Mouse (Mus musculus) stomach, postnatal 0 days (tissue): Measurements from ENCODE around the gene Atg13. TPM values are rescaled to one million over a fixed set of nuclear protein-coding genes. Genes with fewer than 3 reads are reported as not detected.
A peak's percentile ranks its signal among the peaks of the same experiment; 100 is the strongest.

Source experiments
- ATAC-seq: fragments of 200-750 bp; cut with Nextera tagmentation; 2 replicates; pipeline ENCODE4 v1.8.0; 2017; ENCODE audit not compliant: low FRiP score, low TSS enrichment
- DNase-seq: peaks from one replicate; pipeline ENCODE4 v3.0.0-alpha.2; 2016; ENCODE audit warnings: low spot score
- H3K27ac ChIP-seq: fragments of 300-500 bp; sonication (generic); replicated peaks from 2 replicates; pipeline ENCODE4 v1.5.1; 2014; ENCODE audit warnings: mild to moderate bottlenecking, control low read depth
- H3K27me3 ChIP-seq: fragments of 300-500 bp; sonication (generic); 2 replicates; pipeline ENCODE4 v1.6.1; 2014; ENCODE audit warnings: low read length; ENCODE audit not compliant: control insufficient read depth, insufficient read depth
- H3K36me3 ChIP-seq: fragments of 300-500 bp; sonication (generic); 2 replicates; pipeline ENCODE4 v1.6.1; 2014; ENCODE audit warnings: low read length, mixed read lengths; ENCODE audit not compliant: control insufficient read depth, insufficient read depth
- H3K4me1 ChIP-seq: fragments of 300-500 bp; sonication (generic); replicated peaks from 2 replicates; pipeline ENCODE4 v1.6.1; 2014; ENCODE audit warnings: antibody characterized with exemption; ENCODE audit not compliant: control insufficient read depth, insufficient read depth
- H3K4me2 ChIP-seq: fragments of 300-500 bp; sonication (generic); replicated peaks from 2 replicates; pipeline ENCODE4 v1.6.1; 2014; ENCODE audit warnings: low read depth, mild to moderate bottlenecking, control low read depth, moderate library complexity
- H3K4me3 ChIP-seq: fragments of 300-500 bp; sonication (generic); 2 replicates; pipeline ENCODE4 v1.5.1; 2014; ENCODE audit warnings: low read depth, low read length, control low read depth
- H3K9ac ChIP-seq: fragments of 300-500 bp; sonication (generic); 2 replicates; pipeline ENCODE4 v1.6.1; 2014; ENCODE audit warnings: mild to moderate bottlenecking, low read length, control low read depth, mixed read lengths
- H3K9me3 ChIP-seq: fragments of 300-500 bp; sonication (generic); 2 replicates; pipeline ENCODE4 v1.6.1; 2016; ENCODE audit warnings: low read length; ENCODE audit not compliant: control insufficient read depth
- CTCF ChIP-seq: IDR thresholded peaks from 2 replicates; pipeline ENCODE4 v1.5.1; 2016; ENCODE audit warnings: antibody characterized with exemption, low read depth, mild to moderate bottlenecking, moderate library complexity
- EP300 ChIP-seq: optimal IDR thresholded peaks from 2 replicates; pipeline ENCODE3; 2016; ENCODE audit warnings: antibody characterized with exemption
- WGBS: fragments of 180-500 bp; shearing (Covaris S2); extraction: QIAGEN DNeasy Blood & Tissue Kit; methylation state at CpG from one replicate; pipeline ENCODE4 v1.1.7; 2014; 5-methylcytosine and 5-hydroxymethylcytosine counted together
- polyA plus RNA-seq: library from polyadenylated mRNA; unstranded; fragments of >200 nt; fragmentation: Nextera tagmentation; extraction: Ambion mirVana; gene quantifications from 2 replicates; pipeline ENCODE4 v1.2.1, GENCODE M21; 2015

Gene Atg13
- 23.2 and 24.2 TPM in 2 replicates for polyA plus RNA-seq

- peak; percentile 98 for ATAC-seq
Observed at GRCm38 (mm10) chr2:91710272-91711234, at the start of gene Atg13, which contains the start of gene Harbi1. Gene Atg13 (minus strand): TSS chr2:91710576. Gene Harbi1 (plus strand): TSS chr2:91710852.

DNA sequence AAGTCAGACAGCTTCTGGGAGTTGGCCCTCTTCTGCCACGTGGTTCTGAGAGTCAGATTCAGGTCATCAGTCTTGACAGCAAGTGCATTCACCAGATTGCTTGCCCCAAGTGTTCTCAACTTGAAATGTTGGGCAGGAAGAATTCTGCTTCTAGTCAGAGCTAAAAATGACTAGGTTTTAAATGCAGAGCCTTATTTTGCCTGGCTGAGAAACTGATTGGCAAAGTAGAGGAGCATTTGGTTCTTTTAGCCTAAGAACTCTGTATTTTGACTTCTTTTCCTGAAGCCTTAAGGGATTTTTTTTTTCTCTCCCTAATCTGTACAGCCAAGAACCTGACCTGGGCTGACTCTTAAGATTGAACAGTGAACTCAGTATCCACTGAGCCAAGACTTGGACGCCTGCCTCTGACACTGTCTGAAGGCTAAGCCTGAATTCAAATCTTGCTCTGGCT is 39.5 kb upstream of the Atg13 start:
- ATAC-seq: no peak
- Histone ChIP-seq H3K4me1 (no peaks in the 10 kb centered on the region), H3K4me3 (no peak overlapping the region), H3K27ac (no peak overlapping the region), H3K9me3 (no peaks in the 10 kb centered on the region), H3K36me3 (no peaks in the 10 kb centered on the region), H3K27me3 (no peaks in the 10 kb centered on the region), H3K4me2 (no peak overlapping the region), H3K9ac (no peak overlapping the region)
- whole genome bisulfite sequencing: 47% methylated on average over 2 of the region's 2 CpGs
- DNase-seq: no peak
- no peak for TF ChIP-seq EP300
- TF ChIP-seq CTCF: no peak

More at GRCm38 (mm10) chr2:91710272-91711234, at the start of gene Atg13, which contains the start of gene Harbi1:
- DNase-seq: peak; percentile 96
- under 1% methylated on average over 66 of the region's 66 CpGs for WGBS
- TF ChIP-seq EP300 (peak; percentile 83), CTCF (no peak; the same call in 1 of the 2 replicates)
- no peaks in the 10 kb centered on the region for H3K36me3 ChIP-seq
- H3K9me3 ChIP-seq: no peaks in the 10 kb centered on the region
- peak within 1 kb of the TSS; percentile 92 for H3K4me3 ChIP-seq
- H3K4me2 ChIP-seq: peak within 1 kb of the TSS; percentile 80
- no peaks in the 10 kb centered on the region for H3K27me3 ChIP-seq
- H3K4me1 ChIP-seq: peaks cover 5% of the 10 kb centered on the region; the same call in 1 of the 2 replicates
- H3K27ac ChIP-seq: peak within 1 kb of the TSS; percentile 96
- H3K9ac ChIP-seq: peak within 1 kb of the TSS; percentile 88

DNA sequence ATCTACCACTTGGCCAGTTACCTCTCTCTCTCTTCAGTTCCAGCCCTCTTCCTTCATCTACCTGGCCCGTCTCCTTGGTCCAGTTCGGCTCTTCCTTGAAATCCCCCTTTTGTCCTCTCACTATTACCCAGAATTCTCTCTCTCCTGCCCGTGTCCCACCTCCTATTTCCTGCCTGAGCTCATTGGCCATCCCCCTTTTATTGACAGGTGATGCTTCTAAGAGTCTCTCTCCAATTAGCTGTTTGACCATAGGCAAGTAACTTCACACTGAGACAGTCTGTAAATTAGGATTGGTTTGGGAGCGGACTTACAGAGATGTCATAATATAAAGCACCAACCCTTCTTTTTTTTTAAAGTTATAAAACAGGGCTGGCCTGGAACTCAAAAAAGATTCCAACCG is 34.3 kb upstream of the Atg13 start:
- Histone ChIP-seq H3K27ac (no peak overlapping the region), H3K4me1 (no peaks in the 10 kb centered on the region), H3K27me3 (no peaks in the 10 kb centered on the region), H3K9me3 (no peaks in the 10 kb centered on the region), H3K9ac (no peak overlapping the region), H3K4me3 (no peak overlapping the region), H3K36me3 (no peaks in the 10 kb centered on the region), H3K4me2 (no peak overlapping the region)
- WGBS: 89% methylated on average over 5 of the region's 5 CpGs
- ATAC-seq: no peak
- TF ChIP-seq CTCF: no peak
- no peak for DNase-seq

DNA sequence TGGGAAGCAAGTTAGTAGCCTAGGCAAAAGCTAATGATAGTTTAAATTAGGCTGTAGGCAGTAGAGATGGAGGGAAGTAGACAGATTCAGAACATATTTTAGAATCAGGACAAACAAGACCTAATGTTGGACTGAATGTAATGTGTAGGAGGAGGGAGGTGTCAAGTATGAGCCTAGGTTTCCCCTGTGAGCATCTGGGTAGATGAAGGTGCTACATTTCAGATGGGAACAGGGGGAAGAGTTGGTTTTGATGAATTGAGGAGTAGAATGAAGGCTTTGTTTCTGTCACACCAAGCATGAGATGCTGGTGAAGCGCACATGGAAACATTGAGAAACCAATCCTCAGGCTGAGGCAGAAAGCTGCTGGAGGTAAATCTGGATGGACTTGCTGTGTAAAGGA is 29.2 kb upstream of the Atg13 start:
- no peak for ATAC-seq
- Histone ChIP-seq H3K4me3 (no peak overlapping the region), H3K27ac (no peak overlapping the region), H3K27me3 (no peaks in the 10 kb centered on the region), H3K9me3 (no peaks in the 10 kb centered on the region), H3K4me1 (no peaks in the 10 kb centered on the region), H3K36me3 (no peaks in the 10 kb centered on the region), H3K4me2 (no peak overlapping the region), H3K9ac (no peak overlapping the region)
- TF ChIP-seq EP300 (no peak), CTCF (no peak)
- 90% methylated on average over 1 of the region's 1 CpGs for WGBS
- no peak for DNase-seq

DNA sequence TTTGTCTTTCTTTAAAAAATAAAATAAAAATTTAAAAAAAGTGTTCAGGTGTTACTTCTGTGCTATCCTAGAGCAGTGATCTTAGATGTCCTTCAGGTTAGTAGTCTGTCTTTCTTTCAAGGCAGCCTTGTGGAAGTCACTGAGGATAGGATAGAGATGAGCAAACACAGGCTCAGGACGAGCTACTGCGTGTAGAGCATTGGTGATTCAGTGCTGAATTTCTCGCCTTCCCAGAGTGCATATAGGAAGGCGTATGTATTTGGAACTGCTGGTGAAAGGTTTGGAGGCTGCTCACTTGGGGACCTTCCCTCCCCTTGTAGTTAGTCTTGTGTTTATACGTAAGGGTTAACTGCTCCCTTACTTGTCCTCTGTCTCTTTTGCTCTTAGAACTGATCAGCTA is 24.8 kb upstream of the Atg13 start:
- H3K27me3 ChIP-seq: no peaks in the 10 kb centered on the region
- H3K4me1 ChIP-seq: no peaks in the 10 kb centered on the region
- DNase-seq (no peak), ATAC-seq (no peak)
- no peak overlapping the region for H3K9ac ChIP-seq
- TF ChIP-seq EP300 (no peak), CTCF (no peak)
- no peaks in the 10 kb centered on the region for H3K9me3 ChIP-seq
- no peak overlapping the region for H3K4me2 ChIP-seq
- WGBS: 81% methylated on average over 5 of the region's 5 CpGs
- H3K36me3 ChIP-seq: no peaks in the 10 kb centered on the region
- no peak overlapping the region for H3K27ac ChIP-seq
- H3K4me3 ChIP-seq: no peak overlapping the region
